ENCODE assay signal across 10 mouse cellular contexts in the genomic region with DNA sequence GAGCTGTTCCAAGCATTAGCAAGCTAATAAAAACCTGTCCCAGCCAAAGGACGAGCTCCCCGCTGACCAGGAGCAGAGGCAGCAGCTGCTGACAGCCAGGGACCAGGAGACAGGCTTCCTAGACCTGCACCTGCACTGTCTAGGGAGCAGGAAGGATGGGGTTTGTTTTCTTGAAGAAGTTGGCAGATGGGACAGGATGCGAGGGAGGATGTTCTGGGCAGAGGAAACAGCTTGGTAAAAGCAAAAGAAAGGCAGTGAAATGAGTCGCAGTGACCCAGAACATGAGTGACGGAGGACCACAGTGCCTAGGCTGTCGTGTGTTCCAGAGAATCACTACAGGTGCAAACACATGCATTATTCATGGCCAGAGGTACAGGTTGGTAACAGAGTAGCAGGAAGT. TPM values are rescaled to one million over a fixed set of nuclear protein-coding genes. Genes with fewer than 3 reads are reported as not detected.
DNase-seq lines count a peak whose midpoint lies in the region; ATAC-seq lines count a peak whose summit lies in the region.
"Had no signal": no experiment of that assay in that cellular context is flagged by ENCODE, and none has a peak within 500 bp of the region (broad histone marks: within the 10 kb centered on the region; RNA-seq: fewer than 3 reads in every experiment).

No protein-coding gene starts in this region.

- ATAC-seq in hematopoietic stem cell, adult 5-6 weeks (replicated peaks in 1 of 2; ENCODE audit: insufficient read depth in 1 of 2, low FRiP score in 2 of 2, low TSS enrichment in 1 of 2, low read depth in 1 of 2, poor library complexity in 2 of 2, severe bottlenecking in 2 of 2): peak; percentile 22 to 53; a peak in 1 of 4 replicates
- no peak for ATAC-seq in megakaryocyte progenitor cell, adult 5-6 weeks (replicated peaks; ENCODE audit: poor library complexity)
- ATAC-seq: intestine, embryonic 16.5 days had no signal

- DNase-seq in frontal cortex, adult 2 months (ENCODE audit: extremely low spot score in 1 of 2, low spot score in 1 of 2): peak; percentile 25 to 57
- no peak for DNase-seq in frontal cortex, postnatal 10 days (ENCODE audit: low spot score in 2 of 2)
- DNase-seq in left cerebral cortex, adult 18-20 months (ENCODE audit: low spot score in 2 of 2): peak; percentile 42 to 63
- no peak for DNase-seq in left cerebral cortex, adult 11 months (ENCODE audit: low spot score)
- peak; percentile 38 to 68 for DNase-seq in thymus, adult 18-20 months
- no peak for DNase-seq in gastrocnemius, adult 8-10 months (ENCODE audit: low spot score in 2 of 2)
- DNase-seq: lung, embryonic 14.5 days had no signal

RNA-seq across cellular contexts. Expression of a gene that starts 27.7 kb away (rescaled TPM):
- polyA plus RNA-seq in frontal cortex, adult 2 months (2012; rRNA removed): 22.6 and 22.8 TPM in 2 replicates
- 10 to 100 TPM; 54.6 to 58.1 TPM for total RNA-seq in left cerebral cortex, adult 18-20 months (2021)
- 22.0 and 31.8 TPM in 2 replicates for total RNA-seq in hematopoietic stem cell, adult 5-6 weeks (2017)
- 4.8 and 8.8 TPM in 2 replicates for total RNA-seq in megakaryocyte progenitor cell, adult 5-6 weeks (2015)
- total RNA-seq in megakaryocyte progenitor cell, adult 5-6 weeks (2017): 3.9 and 7.4 TPM in 2 replicates
- total RNA-seq in gastrocnemius, adult 8-10 months (2022): 10 to 100 TPM in 2 of 4 experiments, 1 to 10 TPM in 2; 8.7 to 13.6 (median 11.3) TPM

Comparison
In these comparisons a context has a peak if more than half of its experiments do, and no peak if none do; other contexts are left out.
1. DNase-seq: peak in frontal cortex, adult 2 months (2 of 2), left cerebral cortex, adult 18-20 months (2 of 2) and thymus, adult 18-20 months (2 of 2); none in frontal cortex, postnatal 10 days (0 of 2), left cerebral cortex, adult 11 months (single experiment) and gastrocnemius, adult 8-10 months (0 of 2).